Mouse (Mus musculus) C2C12 (cell line): ENCODE results near the gene Auts2.

ENCODE experiments used
- CEBPB ChIP-seq: IDR thresholded peaks from one replicate; pipeline ENCODE4 v1.6.1; 2011; ENCODE audit warnings: low read depth, mild to moderate bottlenecking, control low read depth, moderate library complexity
- CTCF ChIP-seq: IDR thresholded peaks from one replicate; pipeline ENCODE4 v1.5.1; 2011; ENCODE audit not compliant: control insufficient read depth, insufficient read depth, insufficient read length
- FOSL1 ChIP-seq: IDR thresholded peaks from one replicate; pipeline ENCODE4 v1.8.0; 2011; ENCODE audit warnings: mild to moderate bottlenecking, low read length; ENCODE audit not compliant: poor library complexity, insufficient read depth, severe bottlenecking
- MAX ChIP-seq: IDR thresholded peaks from one replicate; pipeline ENCODE4 v1.6.1; 2011; ENCODE audit warnings: mild to moderate bottlenecking, control low read depth
- MYOG ChIP-seq: IDR thresholded peaks from one replicate; pipeline ENCODE4 v1.6.1; 2011; ENCODE audit not compliant: control insufficient read depth, insufficient read length; ENCODE audit errors: extremely low read depth
- USF1 ChIP-seq: IDR thresholded peaks from one replicate; pipeline ENCODE4 v1.6.1; 2011; ENCODE audit warnings: low read depth, mild to moderate bottlenecking, control low read depth, moderate library complexity

DNA sequence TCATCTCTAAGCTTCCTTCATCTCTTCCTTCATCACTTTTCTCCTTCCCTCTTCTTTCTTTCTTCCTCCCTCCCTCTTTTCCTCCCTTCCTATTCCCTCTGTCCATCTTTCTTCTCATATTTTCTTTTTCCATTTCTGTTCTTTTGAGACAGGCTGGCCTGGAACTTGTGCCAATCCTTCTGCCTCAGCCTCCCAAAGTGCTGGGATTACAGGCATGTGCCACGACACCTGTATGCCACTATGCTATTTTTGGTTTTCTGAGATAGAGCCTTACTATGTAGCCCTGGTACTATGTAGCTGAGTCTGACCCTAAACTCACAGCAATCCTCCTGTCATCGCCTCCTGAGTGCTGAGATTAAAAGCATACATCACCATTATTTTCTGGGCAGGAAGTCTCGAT is 1023.6 kb downstream of the Auts2 start:
- TF ChIP-seq CTCF (no peak), MAX (no peak), USF1 (no peak), MYOG (no peak), CEBPB (no peak), FOSL1 (no peak)
